Mouse (Mus musculus) erythroblast, embryonic 14.5 days (primary cell): ENCODE results near the gene Ddx3y.

Source experiments
- GATA1 ChIP-seq: IDR thresholded peaks from 2 replicates; pipeline ENCODE4 v1.6.1; 2012; ENCODE audit warnings: low read length, inconsistent platforms, mixed read lengths
- TAL1 ChIP-seq: IDR thresholded peaks from 3 replicates; pipeline ENCODE4 v1.6.1; 2012; ENCODE audit warnings: low read length, inconsistent platforms, mixed read lengths

DNA sequence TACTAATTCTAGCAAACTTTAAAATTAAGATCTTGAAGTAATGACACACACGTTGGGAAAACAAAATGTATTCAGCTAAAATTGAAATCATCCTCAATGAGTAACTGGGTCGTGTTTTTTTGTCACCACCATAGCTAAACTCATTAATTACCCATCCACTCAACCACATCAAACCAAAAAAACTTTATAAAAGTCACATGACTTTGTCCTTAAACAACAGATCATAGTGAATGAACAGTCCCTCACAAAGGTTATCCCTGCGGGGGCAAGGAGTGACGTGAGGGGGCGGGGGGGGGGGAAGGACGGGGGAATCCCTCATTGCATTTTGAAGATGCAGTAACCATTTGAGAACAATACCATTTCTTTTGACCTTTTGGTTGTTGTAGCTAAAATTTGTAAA, 40.3 kb downstream of the Ddx3y start:
- TF ChIP-seq GATA1 (no peak), TAL1 (no peak)
